Mouse (Mus musculus): Measurements from ENCODE around the gene Dscaml1. TPM values are rescaled to one million over a fixed set of nuclear protein-coding genes. Genes with fewer than 3 reads are reported as not detected.

Gene Dscaml1
- polyA plus RNA-seq, 1 experiment = 1.3 TPM

GRCm38 (mm10) chr9:45791456-45792142, 365.2 kb downstream of the Dscaml1 start:
- 91% methylated on average over 8 of the region's 8 CpGs for WGBS
- no peak overlapping the region for H3K27ac ChIP-seq (ENCODE audit: insufficient read depth, low read length)
- TF ChIP-seq POLR2A (IDR thresholded peaks at IDR 0.05; ENCODE audit: low read depth, low read length) = no peak
- no peak for TF ChIP-seq CTCF (IDR thresholded peaks at IDR 0.05; ENCODE audit: extremely low read depth, insufficient read depth, insufficient read length, insufficient replicate concordance)
- DNase-seq (ENCODE audit: low read depth in 1 of 2, low spot score in 2 of 2) = no peak
- H3K4me1 ChIP-seq (ENCODE audit: control insufficient read depth, insufficient read depth, insufficient read length) = no peaks in the 10 kb centered on the region; the same call in 1 of the 2 replicates
- H3K4me3 ChIP-seq (ENCODE audit: extremely low read depth, insufficient read depth, insufficient read length) = no peak overlapping the region
- no peaks in the 10 kb centered on the region for H3K27me3 ChIP-seq (ENCODE audit: control insufficient read depth, insufficient read depth, low read length)
- no peaks in the 10 kb centered on the region for H3K36me3 ChIP-seq (ENCODE audit: control insufficient read depth, insufficient read depth, low read length)

- no peaks in the 10 kb centered on the region for H3K27me3 ChIP-seq (ENCODE audit: control insufficient read depth, insufficient read depth, low read length)
- H3K27ac ChIP-seq (ENCODE audit: insufficient read depth, low read length) = no peak overlapping the region
- DNase-seq (ENCODE audit: low read depth in 1 of 2, low spot score in 2 of 2) = no peak
- no peaks in the 10 kb centered on the region for H3K36me3 ChIP-seq (ENCODE audit: control insufficient read depth, insufficient read depth, low read length)
- TF ChIP-seq POLR2A (IDR thresholded peaks at IDR 0.05; ENCODE audit: low read depth, low read length) (no peak), CTCF (IDR thresholded peaks at IDR 0.05; ENCODE audit: extremely low read depth, insufficient read depth, insufficient read length, insufficient replicate concordance) (no peak)
- WGBS = 96% methylated on average over 1 of the region's 1 CpGs
- no peak overlapping the region for H3K4me3 ChIP-seq (ENCODE audit: extremely low read depth, insufficient read depth, insufficient read length)
- no peaks in the 10 kb centered on the region; the same call in 1 of the 2 replicates for H3K4me1 ChIP-seq (ENCODE audit: control insufficient read depth, insufficient read depth, insufficient read length)
Measured at GRCm38 (mm10) chr9:45792235-45792634, 365.8 kb downstream of the Dscaml1 start.

GRCm38 (mm10) chr9:45793697-45794096, 367.3 kb downstream of the Dscaml1 start:
- DNase-seq (ENCODE audit: low read depth in 1 of 2, low spot score in 2 of 2) = no peak
- Histone ChIP-seq H3K4me1 (ENCODE audit: control insufficient read depth, insufficient read depth, insufficient read length) (no peaks in the 10 kb centered on the region; the same call in 1 of the 2 replicates), H3K27ac (ENCODE audit: insufficient read depth, low read length) (no peak overlapping the region), H3K36me3 (ENCODE audit: control insufficient read depth, insufficient read depth, low read length) (no peaks in the 10 kb centered on the region), H3K4me3 (ENCODE audit: extremely low read depth, insufficient read depth, insufficient read length) (no peak overlapping the region), H3K27me3 (ENCODE audit: control insufficient read depth, insufficient read depth, low read length) (no peaks in the 10 kb centered on the region)
- TF ChIP-seq POLR2A (IDR thresholded peaks at IDR 0.05; ENCODE audit: low read depth, low read length) (no peak), CTCF (IDR thresholded peaks at IDR 0.05; ENCODE audit: extremely low read depth, insufficient read depth, insufficient read length, insufficient replicate concordance) (no peak)
- 88% methylated on average over 6 of the region's 6 CpGs for WGBS

GRCm38 (mm10) chr9:45795722-45796121, 369.3 kb downstream of the Dscaml1 start:
- H3K27me3 ChIP-seq (ENCODE audit: control insufficient read depth, insufficient read depth, low read length) = no peaks in the 10 kb centered on the region
- TF ChIP-seq POLR2A (IDR thresholded peaks at IDR 0.05; ENCODE audit: low read depth, low read length) (no peak), CTCF (IDR thresholded peaks at IDR 0.05; ENCODE audit: extremely low read depth, insufficient read depth, insufficient read length, insufficient replicate concordance) (no peak)
- 71% methylated on average over 5 of the region's 5 CpGs for WGBS

GRCm38 (mm10) chr9:45797271-45797670, 370.8 kb downstream of the Dscaml1 start:
- no peaks in the 10 kb centered on the region for H3K4me1 ChIP-seq (ENCODE audit: control insufficient read depth, insufficient read depth, insufficient read length)
- H3K27ac ChIP-seq (ENCODE audit: insufficient read depth, low read length) = no peak overlapping the region
- H3K27me3 ChIP-seq (ENCODE audit: control insufficient read depth, insufficient read depth, low read length) = no peaks in the 10 kb centered on the region
- H3K36me3 ChIP-seq (ENCODE audit: control insufficient read depth, insufficient read depth, low read length) = no peaks in the 10 kb centered on the region
- 93% methylated on average over 3 of the region's 3 CpGs for WGBS
- DNase-seq (ENCODE audit: low read depth in 1 of 2, low spot score in 2 of 2) = no peak
- H3K4me3 ChIP-seq (ENCODE audit: extremely low read depth, insufficient read depth, insufficient read length) = no peak overlapping the region
- TF ChIP-seq CTCF (IDR thresholded peaks at IDR 0.05; ENCODE audit: extremely low read depth, insufficient read depth, insufficient read length, insufficient replicate concordance) (no peak), POLR2A (IDR thresholded peaks at IDR 0.05; ENCODE audit: low read depth, low read length) (no peak)

More at GRCm38 (mm10) chr9:45795722-45796121, 369.3 kb downstream of the Dscaml1 start:
- Histone ChIP-seq H3K4me1 (ENCODE audit: control insufficient read depth, insufficient read depth, insufficient read length) (no peaks in the 10 kb centered on the region), H3K27ac (ENCODE audit: insufficient read depth, low read length) (no peak overlapping the region), H3K4me3 (ENCODE audit: extremely low read depth, insufficient read depth, insufficient read length) (no peak overlapping the region), H3K36me3 (ENCODE audit: control insufficient read depth, insufficient read depth, low read length) (no peaks in the 10 kb centered on the region)
- no peak for DNase-seq (ENCODE audit: low read depth in 1 of 2, low spot score in 2 of 2)

GRCm38 (mm10) chr9:45798467-45799164, 372.2 kb downstream of the Dscaml1 start:
- 61% methylated on average over 13 of the region's 13 CpGs for WGBS
- Histone ChIP-seq H3K4me1 (ENCODE audit: control insufficient read depth, insufficient read depth, insufficient read length) (no peaks in the 10 kb centered on the region), H3K4me3 (ENCODE audit: extremely low read depth, insufficient read depth, insufficient read length) (no peak overlapping the region), H3K27ac (ENCODE audit: insufficient read depth, low read length) (no peak overlapping the region), H3K27me3 (ENCODE audit: control insufficient read depth, insufficient read depth, low read length) (no peaks in the 10 kb centered on the region), H3K36me3 (ENCODE audit: control insufficient read depth, insufficient read depth, low read length) (no peaks in the 10 kb centered on the region)
- DNase-seq (ENCODE audit: low read depth in 1 of 2, low spot score in 2 of 2) = no peak
- TF ChIP-seq POLR2A (IDR thresholded peaks at IDR 0.05; ENCODE audit: low read depth, low read length) = no peak
- TF ChIP-seq CTCF (IDR thresholded peaks at IDR 0.05; ENCODE audit: extremely low read depth, insufficient read depth, insufficient read length, insufficient replicate concordance) = no peak

- 92% methylated on average over 8 of the region's 8 CpGs for WGBS
- no peaks in the 10 kb centered on the region for H3K27me3 ChIP-seq (ENCODE audit: control insufficient read depth, insufficient read depth, low read length)
- H3K4me1 ChIP-seq (ENCODE audit: control insufficient read depth, insufficient read depth, insufficient read length) = no peaks in the 10 kb centered on the region
- no peak for DNase-seq (ENCODE audit: low read depth in 1 of 2, low spot score in 2 of 2)
- H3K36me3 ChIP-seq (ENCODE audit: control insufficient read depth, insufficient read depth, low read length) = no peaks in the 10 kb centered on the region
- TF ChIP-seq CTCF (IDR thresholded peaks at IDR 0.05; ENCODE audit: extremely low read depth, insufficient read depth, insufficient read length, insufficient replicate concordance) = no peak
- no peak overlapping the region for H3K27ac ChIP-seq (ENCODE audit: insufficient read depth, low read length)
- H3K4me3 ChIP-seq (ENCODE audit: extremely low read depth, insufficient read depth, insufficient read length) = no peak overlapping the region
Measured at GRCm38 (mm10) chr9:45799402-45799801, 373.0 kb downstream of the Dscaml1 start.

Other genes starting within 250 kb of the Dscaml1 start
- gene BC049352, start 244.6 kb upstream of the Dscaml1 start, polyA plus RNA-seq (2012; rRNA removed) = 0.37 and 0.45 TPM in 2 replicates
- 0.33 and 0.52 TPM in 2 replicates for gene Tmprss4, start 222.5 kb upstream of the Dscaml1 start, polyA plus RNA-seq (2012; rRNA removed)
- 60.6 and 65.1 TPM in 2 replicates for gene Il10ra, start 157.5 kb upstream of the Dscaml1 start, polyA plus RNA-seq (2012; rRNA removed)
- 0.20 and 0.25 TPM in 2 replicates for gene Tmprss13, start 107.5 kb upstream of the Dscaml1 start, polyA plus RNA-seq (2012; rRNA removed)
- 9.2 and 22.3 TPM in 2 replicates for gene Fxyd6, start 56.4 kb upstream of the Dscaml1 start, polyA plus RNA-seq (2012; rRNA removed)
- gene Fxyd2, start 27.0 kb upstream of the Dscaml1 start, polyA plus RNA-seq (2012; rRNA removed) = 6.1 and 23.9 TPM in 2 replicates